Mouse (Mus musculus) kidney, adult 18-20 months (tissue): Measurements from ENCODE around the gene Eif2a.
A peak's percentile ranks its signal among the peaks of the same experiment; 100 is the strongest.
"Not testable (repeated sequence)": the region's sequence is repeated elsewhere in the genome, so short reads cannot be mapped to it uniquely, and the experiment has no call there.

Source experiments
- DNase-seq: peaks from one replicate; pipeline ENCODE4 v3.0.0; 2021

Eif2a gene

GRCm38 (mm10) chr3:58523386-58523785, 2.2 kb upstream of the Eif2a start:
- no peak for DNase-seq

DNA sequence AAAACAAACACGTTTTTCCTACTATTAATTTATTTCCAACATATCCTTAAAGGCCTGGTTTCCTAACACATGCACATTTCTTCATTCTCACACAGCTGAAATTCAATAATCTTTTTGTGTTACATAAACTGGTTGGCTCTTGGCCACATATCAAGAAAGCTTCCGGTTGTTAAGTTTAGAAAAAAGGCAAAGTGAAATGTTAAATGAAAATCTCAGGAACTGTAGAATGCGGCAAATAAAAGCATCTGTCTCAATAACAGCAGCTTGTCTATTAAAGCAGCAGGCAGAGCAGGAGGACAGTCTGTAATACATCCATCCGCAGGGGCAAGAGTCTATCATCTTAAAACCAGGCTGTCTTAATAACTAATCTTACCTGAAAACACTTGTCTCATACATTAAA, 1.4 kb upstream of the Eif2a start:
- no peak for DNase-seq

DNA sequence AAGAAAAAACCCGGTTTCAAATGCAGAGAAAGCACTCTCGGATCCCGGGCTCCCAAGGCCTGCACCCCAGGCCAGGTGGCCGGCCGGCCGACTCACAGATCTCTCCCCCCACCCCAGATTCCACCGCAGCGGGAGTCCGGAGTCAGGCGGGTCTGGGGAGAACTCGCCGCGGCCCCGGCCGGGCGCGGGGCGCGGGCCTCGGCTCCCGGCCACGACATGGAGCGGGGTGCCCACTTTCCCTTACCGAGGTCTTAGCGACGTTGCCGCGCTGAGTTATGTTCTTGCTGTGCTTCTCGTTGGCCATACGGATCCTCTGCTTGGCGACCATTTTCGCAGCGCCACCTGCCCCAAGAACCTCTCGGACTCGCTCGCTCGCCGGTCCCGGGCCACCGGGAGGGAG, 455 bp upstream of the Eif2a start:
- DNase-seq, result no peak

GRCm38 (mm10) chr3:58526408-58526737, 752 bp downstream of the Eif2a start:
- no peak for DNase-seq

- no peak for DNase-seq
Observed at GRCm38 (mm10) chr3:58536573-58536972, 11.0 kb downstream of the Eif2a start.

GRCm38 (mm10) chr3:58552001-58552811, 26.6 kb downstream of the Eif2a start:
- DNase-seq, result no peak

- DNase-seq, result no peak
Observed at GRCm38 (mm10) chr3:58556649-58557048, 31.0 kb downstream of the Eif2a start.

DNA sequence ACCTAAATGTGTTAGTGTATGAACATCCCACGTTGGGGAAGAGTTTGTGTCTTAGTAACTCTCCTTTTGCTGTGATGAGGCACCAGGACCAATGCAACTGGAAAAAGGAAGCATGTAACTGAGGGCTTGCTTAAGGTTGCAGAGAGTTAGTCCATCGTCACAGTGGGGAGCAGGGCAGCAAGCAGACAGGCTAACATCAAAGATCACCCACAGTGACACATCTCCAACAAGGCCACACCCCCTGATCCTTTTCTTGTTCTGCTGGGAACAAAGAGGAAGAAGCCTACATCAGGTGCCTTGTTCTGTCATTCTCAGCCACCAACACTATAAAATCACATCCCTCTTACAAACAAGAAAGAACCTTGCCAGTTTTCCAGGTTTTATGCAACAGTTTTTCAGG, 34.3 kb downstream of the Eif2a start:
- DNase-seq, result no peak

- no peak for DNase-seq
Observed at GRCm38 (mm10) chr3:58561437-58561836, 35.8 kb downstream of the Eif2a start.

DNA sequence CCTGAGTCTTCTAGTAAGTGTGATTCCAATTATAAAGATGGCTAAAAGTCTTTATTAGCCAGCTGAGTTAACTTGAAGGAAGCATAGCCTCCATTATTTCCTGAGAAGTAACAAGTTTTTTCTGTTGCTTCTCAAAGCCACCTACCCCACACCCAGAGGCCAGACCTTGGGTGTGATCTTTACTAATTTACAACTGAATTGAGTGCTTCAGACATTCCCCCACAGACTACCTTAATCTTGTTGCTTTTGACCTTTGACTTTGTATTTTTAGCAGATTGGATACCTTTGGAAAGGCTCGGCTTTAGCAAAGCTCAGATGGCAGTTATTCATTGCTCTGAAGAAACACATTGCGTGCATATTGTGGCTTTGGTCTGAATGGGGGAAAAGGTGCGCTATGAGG, 45.2 kb downstream of the Eif2a start:
- no peak for DNase-seq

GRCm38 (mm10) chr3:58576137-58577066, 50.8 kb downstream of the Eif2a start, which contains the start of gene Selenot:
Gene Selenot (plus strand): TSS chr3:58576636.
- peak; percentile 97 for DNase-seq

GRCm38 (mm10) chr3:58577067-58577503, 51.5 kb downstream of the Eif2a start:
- DNase-seq, result peak; percentile 70

DNA sequence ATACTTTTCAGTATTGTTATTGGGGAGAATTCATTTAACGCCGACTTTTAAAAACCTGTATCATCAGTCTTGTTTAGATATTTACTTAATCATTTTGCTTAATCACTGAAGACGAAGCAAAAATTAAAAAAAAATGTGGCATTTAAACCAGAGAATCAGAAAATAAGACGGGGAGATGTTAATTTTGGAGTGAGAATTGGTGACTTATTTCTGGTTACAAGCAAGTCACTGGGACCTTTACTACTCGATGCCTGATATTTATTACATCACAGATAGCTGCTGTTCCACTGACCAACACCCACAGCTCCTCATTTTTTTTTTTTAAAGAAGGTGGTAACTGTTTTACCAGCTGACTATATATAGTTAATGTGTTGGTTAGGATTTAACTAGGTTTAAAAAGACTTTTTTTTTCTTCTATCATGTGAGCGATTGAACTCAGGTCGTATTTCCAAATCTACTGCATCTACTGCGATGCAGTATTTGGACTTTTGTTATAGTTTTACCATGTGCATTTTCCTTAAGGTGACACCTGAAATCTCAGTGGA, 52.0 kb downstream of the Eif2a start:
- DNase-seq, result no peak

DNA sequence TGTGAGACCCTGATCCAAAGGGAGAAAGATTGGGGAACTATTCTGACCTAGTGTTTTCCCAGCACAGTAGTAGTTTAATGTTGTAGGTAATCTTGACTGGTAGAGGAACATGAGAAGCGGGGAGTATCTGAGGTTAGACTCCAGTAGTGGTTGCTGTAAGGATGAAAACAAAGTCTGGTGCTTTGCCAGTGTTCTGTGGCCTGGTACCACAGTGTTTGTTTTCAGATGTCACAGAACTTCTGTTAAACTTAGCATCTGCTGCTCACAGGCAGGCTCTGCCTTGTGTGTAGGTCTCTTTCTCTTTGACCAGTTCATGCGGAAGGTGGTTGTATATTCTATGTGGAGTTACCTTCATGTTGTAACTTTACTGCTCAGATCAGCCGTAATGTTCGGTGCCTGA, 55.9 kb downstream of the Eif2a start:
- no peak for DNase-seq

DNA sequence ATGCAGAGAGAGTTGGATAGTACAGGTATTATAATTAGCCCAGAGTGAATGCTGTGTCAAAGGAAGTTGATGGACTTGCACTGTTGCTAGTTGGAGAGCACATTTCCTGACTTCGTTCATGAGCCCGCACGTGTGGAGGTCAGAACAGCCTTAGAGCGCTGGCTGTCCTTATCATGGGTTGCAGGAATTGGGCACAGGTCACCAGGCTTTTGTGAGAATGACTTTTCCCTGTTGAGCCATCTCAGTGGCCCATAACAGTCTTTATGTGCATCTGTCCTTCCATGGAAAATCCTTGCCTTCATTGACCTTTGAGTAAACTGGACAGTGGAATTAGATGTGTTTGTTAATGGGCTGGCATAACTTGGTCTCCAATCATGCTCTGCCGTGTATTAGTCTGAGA, 56.7 kb downstream of the Eif2a start:
- peak; percentile 16 for DNase-seq

- peak; percentile 37 for DNase-seq
Observed at GRCm38 (mm10) chr3:58582788-58583426, 57.3 kb downstream of the Eif2a start.

DNA sequence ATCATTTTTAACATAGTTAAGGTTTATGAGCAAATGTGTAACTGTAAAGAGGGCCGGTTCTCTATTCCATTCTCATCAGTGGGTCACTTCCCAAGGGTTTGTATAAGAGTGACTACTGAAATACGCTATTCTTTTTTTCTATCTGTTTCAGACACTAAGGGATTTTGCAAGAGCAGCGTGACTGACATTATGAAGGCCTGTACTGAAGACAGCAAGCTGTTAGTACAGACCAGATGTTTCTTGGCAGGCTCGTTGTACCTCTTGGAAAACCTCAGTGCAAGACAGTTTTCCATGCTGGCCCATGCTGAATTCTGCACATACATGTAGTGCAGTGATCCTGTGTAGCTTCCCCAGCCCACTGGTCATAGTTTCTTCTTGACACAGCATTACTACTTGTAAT, 64.9 kb downstream of the Eif2a start:
- DNase-seq, result not testable (repeated sequence)

- DNase-seq, result not testable (repeated sequence)
Observed at GRCm38 (mm10) chr3:58592666-58593065, 67.0 kb downstream of the Eif2a start.

DNA sequence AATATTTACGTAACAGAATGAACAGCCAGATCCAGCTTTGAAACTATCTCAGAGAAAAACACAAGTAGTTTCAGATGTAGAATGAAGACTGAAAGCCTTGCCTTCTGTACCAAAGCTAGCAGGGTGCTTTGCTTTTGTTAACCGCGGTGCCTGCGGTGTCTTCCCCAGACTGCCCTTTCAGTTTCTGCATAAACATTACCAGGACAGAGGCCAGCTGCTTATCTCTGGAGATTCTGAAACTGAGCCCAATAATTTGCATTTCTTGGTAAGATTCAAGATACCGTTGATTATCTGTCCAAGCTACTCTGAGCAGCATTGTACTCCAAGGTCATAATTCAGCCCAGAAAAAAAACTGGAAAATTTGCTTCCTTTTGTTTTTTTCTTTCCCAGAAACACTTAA, 68.0 kb downstream of the Eif2a start:
- no peak for DNase-seq
